Mouse (Mus musculus) MEL (cell line): ENCODE data around the gene Ephb2.

Experiments used
- CHD2 ChIP-seq: IDR thresholded peaks from 2 replicates; pipeline ENCODE4 v1.6.1; 2011; ENCODE audit warnings: low read length, improper control_type of control experiment
- CTCF ChIP-seq, 3 experiments: IDR thresholded peaks in 2 of 3; conservative IDR thresholded peaks in 1 of 3; 2 replicates each; pipeline ENCODE4 v1.5.1; 2011 to 2012; ENCODE audit warnings: low read length in 3 of 3, low read depth in 2 of 3, mild to moderate bottlenecking in 2 of 3, improper control_type of control experiment in 1 of 3, inconsistent platforms in 1 of 3, mixed read lengths in 1 of 3, moderate library complexity in 1 of 3; ENCODE audit not compliant: control insufficient read depth in 1 of 3, insufficient read depth in 1 of 3, poor library complexity in 1 of 3, severe bottlenecking in 1 of 3
- EP300 ChIP-seq, 2 experiments: IDR thresholded peaks; 2 replicates each; pipeline ENCODE4 v1.6.1; 2011; ENCODE audit warnings: improper control_type of control experiment in 2 of 2, low read length in 2 of 2, low read depth in 1 of 2, mild to moderate bottlenecking in 1 of 2
- MAFK ChIP-seq: IDR thresholded peaks from 2 replicates; pipeline ENCODE4 v1.6.1; 2011; ENCODE audit warnings: low read depth, mild to moderate bottlenecking, low read length, improper control_type of control experiment, borderline replicate concordance
- MEF2A ChIP-seq: IDR thresholded peaks from 2 replicates; pipeline ENCODE4 v1.6.1; 2014; ENCODE audit warnings: low read depth, mild to moderate bottlenecking, inconsistent platforms, low read length, improper control_type of control experiment; ENCODE audit not compliant: poor library complexity, insufficient replicate concordance, severe bottlenecking; ENCODE audit errors: extremely low read depth
- MYC ChIP-seq: IDR thresholded peaks from 2 replicates; pipeline ENCODE4 v1.6.1; 2011; ENCODE audit warnings: low read depth, mild to moderate bottlenecking, low read length, improper control_type of control experiment, moderate library complexity
- POLR2A ChIP-seq, 2 experiments: IDR thresholded peaks; 2 replicates each; pipeline ENCODE4 v1.6.1; 2011 to 2012; ENCODE audit warnings: low read length in 2 of 2, mild to moderate bottlenecking in 2 of 2, control low read depth in 1 of 2, improper control_type of control experiment in 1 of 2, low read depth in 1 of 2, moderate library complexity in 1 of 2; ENCODE audit not compliant: control insufficient read depth in 1 of 2, insufficient read depth in 1 of 2, poor library complexity in 1 of 2
- RAD21 ChIP-seq: IDR thresholded peaks from 2 replicates; pipeline ENCODE4 v1.6.1; 2011; ENCODE audit warnings: mild to moderate bottlenecking, low read depth, low read length, improper control_type of control experiment
- TAL1 ChIP-seq: IDR thresholded peaks from 2 replicates; pipeline ENCODE4 v1.6.1; 2012; ENCODE audit warnings: mild to moderate bottlenecking, inconsistent platforms, low read length, moderate library complexity, mixed read lengths
- ZC3H11A ChIP-seq: IDR thresholded peaks from 2 replicates; pipeline ENCODE4 v1.6.1; 2012; ENCODE audit warnings: low read depth, mild to moderate bottlenecking, inconsistent platforms, low read length, improper control_type of control experiment
- ZKSCAN1 ChIP-seq: IDR thresholded peaks from 2 replicates; pipeline ENCODE4 v1.6.1; 2012; ENCODE audit warnings: low read depth, mild to moderate bottlenecking, inconsistent platforms, low read length, improper control_type of control experiment, moderate library complexity
- ZMIZ1 ChIP-seq: IDR thresholded peaks from 2 replicates; pipeline ENCODE4 v1.6.1; 2012; ENCODE audit warnings: low read depth, mild to moderate bottlenecking, inconsistent platforms, low read length, improper control_type of control experiment, moderate library complexity
- ZNF384 ChIP-seq: IDR thresholded peaks from 2 replicates; pipeline ENCODE4 v1.6.1; 2012; ENCODE audit warnings: low read depth, mild to moderate bottlenecking, inconsistent platforms, low read length, improper control_type of control experiment

DNA sequence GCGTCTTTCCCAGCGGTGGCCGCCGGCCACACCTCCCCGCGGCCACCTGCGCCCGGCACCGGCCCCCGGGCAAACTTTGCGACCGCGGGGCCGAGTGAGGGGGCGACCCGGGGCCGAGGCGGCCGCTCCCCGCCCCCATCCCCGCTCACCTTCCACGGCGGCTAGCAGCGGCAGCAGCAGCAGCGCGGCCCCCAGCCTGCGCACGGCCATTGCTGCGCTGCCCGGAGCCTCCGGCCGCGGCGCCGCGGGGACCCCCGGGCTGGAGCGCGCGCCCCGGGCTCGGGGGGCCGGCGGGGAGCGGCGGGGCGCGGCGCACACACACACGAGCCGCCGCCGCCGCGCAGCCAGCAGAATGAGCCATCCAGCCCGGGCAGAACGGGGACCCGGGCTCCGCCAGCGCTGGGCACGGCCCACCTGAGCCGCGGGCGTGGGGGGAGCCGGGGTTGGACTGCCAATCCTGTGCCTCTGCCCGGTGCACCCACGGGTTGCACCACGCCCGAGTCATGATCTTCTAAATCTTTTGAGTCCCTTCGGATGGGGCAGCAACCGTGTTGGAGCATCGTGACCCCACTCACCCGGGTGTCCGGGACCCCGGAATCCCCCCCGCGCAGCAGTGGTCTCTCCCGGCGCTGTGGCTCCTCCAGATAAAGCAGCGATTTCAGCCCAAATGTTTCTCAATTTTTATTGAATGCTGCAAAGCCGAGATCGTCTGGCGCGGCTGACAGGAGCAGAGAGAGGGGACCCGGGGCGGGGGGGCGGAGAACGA, at the start of gene Ephb2:
- TF ChIP-seq ZC3H11A (no peak), CTCF (IDR thresholded peaks at IDR 0.05 in 2 of 3, conservative IDR thresholded peaks at IDR 0.05 in 1 of 3; ENCODE audit: control insufficient read depth in 1 of 3, insufficient read depth in 1 of 3, low read depth in 2 of 3, low read length in 3 of 3, poor library complexity in 1 of 3, severe bottlenecking in 1 of 3) (no peak), MEF2A (no peak), MAFK (no peak), CHD2 (no peak), ZNF384 (no peak), ZKSCAN1 (no peak), RAD21 (no peak), ZMIZ1 (no peak), POLR2A (IDR thresholded peaks at IDR 0.05; ENCODE audit: control insufficient read depth in 1 of 2, insufficient read depth in 1 of 2, low read depth in 1 of 2, low read length in 2 of 2, poor library complexity in 1 of 2) (no peak), EP300 (IDR thresholded peaks at IDR 0.05; ENCODE audit: low read depth in 1 of 2, low read length in 2 of 2) (no peak), TAL1 (no peak), MYC (no peak)
